Mouse (Mus musculus): ENCODE measurements around the gene Ovol1. TPM values are rescaled to one million over a fixed set of nuclear protein-coding genes. Genes with fewer than 3 reads are reported as not detected.

Ovol1 gene
- total RNA-seq, 1 experiment: 0.58 TPM

DNA sequence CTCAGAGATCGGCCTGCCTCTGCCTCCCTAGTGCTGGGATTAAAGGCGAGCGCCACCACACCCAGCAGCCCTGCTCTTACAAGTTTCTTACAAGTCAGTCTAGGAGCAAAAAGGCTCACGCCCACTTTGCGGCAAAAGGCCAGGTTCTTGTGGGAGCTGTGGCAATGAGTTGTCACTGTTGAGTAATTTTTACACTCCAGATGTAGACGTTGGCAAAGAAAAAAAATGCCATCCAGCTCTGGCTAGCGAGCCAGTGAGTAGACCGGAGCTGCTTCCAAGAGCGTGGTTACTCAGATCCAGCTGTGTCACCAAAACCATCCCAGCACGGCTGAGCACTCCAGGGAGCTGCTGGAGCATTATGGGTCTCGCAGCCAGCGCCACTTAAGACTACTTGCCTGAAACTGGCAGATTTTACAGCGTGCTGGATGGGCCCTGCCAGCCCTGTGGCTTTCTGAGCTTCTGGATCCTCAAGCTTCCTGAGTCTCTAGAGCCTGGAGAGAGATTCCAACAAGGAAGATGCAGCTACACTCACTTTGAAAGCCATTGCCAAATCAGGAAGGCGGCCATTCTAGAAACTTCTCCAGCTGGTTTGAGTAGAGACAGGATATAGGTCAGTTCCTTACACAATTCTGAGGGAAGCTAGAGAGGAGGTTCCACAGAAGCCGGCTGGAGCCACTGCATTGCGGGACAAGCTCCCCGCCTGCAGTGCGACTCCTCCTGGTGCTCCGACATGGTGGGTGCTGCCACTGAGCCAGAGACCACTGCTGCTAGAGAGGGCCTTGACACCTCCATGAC is 12.1 kb upstream of the Ovol1 start:
- DNase-seq (ENCODE audit: low read depth, low spot score): no peak
- Histone ChIP-seq H3K9ac (ENCODE audit: insufficient read depth, low read depth, low read length, poor library complexity, severe bottlenecking) (no peak overlapping the region), H3K4me1 (ENCODE audit: control insufficient read depth in 2 of 2, insufficient read depth in 2 of 2, low read length in 2 of 2, poor library complexity in 1 of 2) (peaks cover 0 to 11% of the 10 kb centered on the region in 2 experiments; a peak in 2 of 4 replicates), H3K36me3 (ENCODE audit: control insufficient read depth, insufficient read depth, low read length, poor library complexity, severe bottlenecking) (peaks cover 3% of the 10 kb centered on the region; the same call in 1 of the 2 replicates), H3K9me3 (ENCODE audit: control insufficient read depth, insufficient read depth, low read depth, low read length) (no peaks in the 10 kb centered on the region), H3K4me3 (ENCODE audit: insufficient read depth in 1 of 2, low read depth in 1 of 2, low read length in 2 of 2, poor library complexity in 1 of 2, severe bottlenecking in 1 of 2) (no peak overlapping the region), H3K27ac (ENCODE audit: insufficient read depth, low read depth, low read length, poor library complexity, severe bottlenecking) (no peak overlapping the region)
- in situ Hi-C loops (cut with MboI; ENCODE audit: low sequenced_read_pairs in 2 of 2, unreplicated experiment in 2 of 2): loop anchor here in 1 of 2 experiments (5.0 kb wide), 1 partner anchor 45 kb away; no protein-coding TSS in a partner anchor
- TF ChIP-seq ZC3H11A (IDR thresholded peaks at IDR 0.05; ENCODE audit: borderline replicate concordance, low read depth, low read length) (no peak), ZNF384 (IDR thresholded peaks at IDR 0.05; ENCODE audit: low read depth, low read length) (no peak), HCFC1 (IDR thresholded peaks at IDR 0.05; ENCODE audit: borderline replicate concordance, insufficient read depth, low read length) (no peak), CHD2 (IDR thresholded peaks at IDR 0.05; ENCODE audit: low read depth, low read length) (no peak), MAFK (IDR thresholded peaks at IDR 0.05; ENCODE audit: insufficient read depth, low read depth, low read length) (no peak)

DNA sequence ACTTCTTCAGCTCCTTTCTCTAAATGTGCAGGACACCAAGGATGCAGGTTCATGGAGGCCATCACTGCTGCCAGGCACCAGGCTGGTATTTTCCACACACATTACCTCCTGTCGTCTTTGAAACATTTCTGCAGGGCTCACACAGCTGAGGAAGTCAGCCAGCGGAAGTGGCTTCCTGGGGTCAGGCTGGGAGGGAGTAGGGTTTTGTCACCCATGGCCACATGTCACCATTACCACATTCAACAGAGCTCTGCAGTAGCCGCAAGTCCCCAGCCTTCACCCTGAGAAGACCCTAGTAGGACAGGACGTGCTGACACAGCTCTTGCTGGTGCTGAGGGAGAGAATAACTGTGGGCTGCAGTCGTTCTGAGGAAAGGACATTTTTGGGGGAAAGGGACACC is 11.4 kb upstream of the Ovol1 start:
- TF ChIP-seq MAFK (IDR thresholded peaks at IDR 0.05; ENCODE audit: insufficient read depth, low read depth, low read length): no peak
- no peak for TF ChIP-seq CHD2 (IDR thresholded peaks at IDR 0.05; ENCODE audit: low read depth, low read length)
- no peak for TF ChIP-seq ZNF384 (IDR thresholded peaks at IDR 0.05; ENCODE audit: low read depth, low read length)
- no peak for TF ChIP-seq ZC3H11A (IDR thresholded peaks at IDR 0.05; ENCODE audit: borderline replicate concordance, low read depth, low read length)
- TF ChIP-seq HCFC1 (IDR thresholded peaks at IDR 0.05; ENCODE audit: borderline replicate concordance, insufficient read depth, low read length): no peak
- DNase-seq (ENCODE audit: low read depth, low spot score): no peak
- H3K4me1 ChIP-seq (ENCODE audit: control insufficient read depth in 2 of 2, insufficient read depth in 2 of 2, low read length in 2 of 2, poor library complexity in 1 of 2): peaks cover 0 to 11% of the 10 kb centered on the region in 2 experiments; a peak in 2 of 4 replicates
- H3K4me3 ChIP-seq (ENCODE audit: insufficient read depth in 1 of 2, low read depth in 1 of 2, low read length in 2 of 2, poor library complexity in 1 of 2, severe bottlenecking in 1 of 2): no peak overlapping the region
- H3K36me3 ChIP-seq (ENCODE audit: control insufficient read depth, insufficient read depth, low read length, poor library complexity, severe bottlenecking): peaks cover 3% of the 10 kb centered on the region; the same call in 1 of the 2 replicates
- H3K27ac ChIP-seq (ENCODE audit: insufficient read depth, low read depth, low read length, poor library complexity, severe bottlenecking): no peak overlapping the region
- in situ Hi-C loops (cut with MboI; ENCODE audit: low sequenced_read_pairs in 2 of 2, unreplicated experiment in 2 of 2): loop anchor here in 1 of 2 experiments (5.0 kb wide), 1 partner anchor 45 kb away; no protein-coding TSS in a partner anchor
- H3K9me3 ChIP-seq (ENCODE audit: control insufficient read depth, insufficient read depth, low read depth, low read length): no peaks in the 10 kb centered on the region
- H3K9ac ChIP-seq (ENCODE audit: insufficient read depth, low read depth, low read length, poor library complexity, severe bottlenecking): no peak overlapping the region

DNA sequence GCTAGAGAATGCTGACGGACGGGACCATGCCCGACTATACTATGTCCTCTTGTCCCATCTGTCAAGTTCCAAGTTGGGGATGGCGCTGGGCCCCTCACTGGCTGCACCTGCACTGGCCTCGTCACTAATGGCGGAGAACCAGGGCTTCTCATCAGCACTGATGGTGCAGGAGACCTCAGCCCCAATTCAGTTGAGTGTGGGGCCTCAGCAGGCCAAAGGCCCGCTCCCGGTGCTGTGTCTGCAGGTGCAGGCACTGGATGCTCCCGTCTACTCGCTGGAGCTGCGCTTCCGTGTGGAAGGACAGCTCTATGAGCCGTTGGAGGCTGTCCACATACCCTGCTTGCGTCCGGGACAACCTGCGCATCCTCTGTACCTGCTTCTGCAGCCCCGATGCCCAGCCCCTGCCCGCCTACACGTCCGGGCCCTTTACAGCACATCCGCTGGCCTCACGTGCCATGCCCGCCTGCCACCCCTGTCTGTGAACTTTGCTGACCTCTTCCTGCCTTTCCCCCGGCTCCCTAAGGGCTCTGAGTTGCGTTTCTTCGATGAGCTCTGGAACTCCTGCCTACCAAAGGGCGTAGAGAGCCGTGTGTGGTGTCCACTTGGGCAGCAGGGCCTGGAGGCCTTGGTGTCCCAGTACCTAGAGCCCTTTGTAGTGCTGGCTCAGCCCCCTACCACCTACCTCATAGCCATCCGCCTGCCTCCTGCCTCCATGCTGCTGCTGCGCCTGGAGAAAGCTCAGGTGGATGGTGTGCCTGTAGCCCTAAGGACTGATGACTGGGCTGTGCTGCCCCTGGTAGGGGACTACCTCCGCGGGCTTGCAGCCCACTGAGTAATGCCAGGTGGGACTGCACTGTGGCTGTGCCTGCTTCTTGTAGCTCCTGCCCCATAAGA is 10.2 kb upstream of the Ovol1 start:
- no peak for DNase-seq (ENCODE audit: low read depth, low spot score)
- Histone ChIP-seq H3K9ac (ENCODE audit: insufficient read depth, low read depth, low read length, poor library complexity, severe bottlenecking) (0 out of 2 replicates have a peak overlapping the region, but pooled peaks have one; percentile 0), H3K36me3 (ENCODE audit: control insufficient read depth, insufficient read depth, low read length, poor library complexity, severe bottlenecking) (peaks cover 3% of the 10 kb centered on the region; the same call in 1 of the 2 replicates), H3K27ac (ENCODE audit: insufficient read depth, low read depth, low read length, poor library complexity, severe bottlenecking) (no peak overlapping the region), H3K9me3 (ENCODE audit: control insufficient read depth, insufficient read depth, low read depth, low read length) (no peaks in the 10 kb centered on the region), H3K4me1 (ENCODE audit: control insufficient read depth in 2 of 2, insufficient read depth in 2 of 2, low read length in 2 of 2, poor library complexity in 1 of 2) (peaks cover 0 to 14% of the 10 kb centered on the region in 2 experiments; a peak in 2 of 4 replicates), H3K4me3 (ENCODE audit: insufficient read depth in 1 of 2, low read depth in 1 of 2, low read length in 2 of 2, poor library complexity in 1 of 2, severe bottlenecking in 1 of 2) (peak overlapping the region; percentile 21 to 27; a peak in 2 of 4 replicates)
- TF ChIP-seq ZC3H11A (IDR thresholded peaks at IDR 0.05; ENCODE audit: borderline replicate concordance, low read depth, low read length) (no peak), CHD2 (IDR thresholded peaks at IDR 0.05; ENCODE audit: low read depth, low read length) (no peak), ZNF384 (IDR thresholded peaks at IDR 0.05; ENCODE audit: low read depth, low read length) (no peak)
- in situ Hi-C loops (cut with MboI; ENCODE audit: low sequenced_read_pairs in 2 of 2, unreplicated experiment in 2 of 2): loop anchor here in 1 of 2 experiments (5.0 kb wide), 1 partner anchor 43 kb away; no protein-coding TSS in a partner anchor

DNA sequence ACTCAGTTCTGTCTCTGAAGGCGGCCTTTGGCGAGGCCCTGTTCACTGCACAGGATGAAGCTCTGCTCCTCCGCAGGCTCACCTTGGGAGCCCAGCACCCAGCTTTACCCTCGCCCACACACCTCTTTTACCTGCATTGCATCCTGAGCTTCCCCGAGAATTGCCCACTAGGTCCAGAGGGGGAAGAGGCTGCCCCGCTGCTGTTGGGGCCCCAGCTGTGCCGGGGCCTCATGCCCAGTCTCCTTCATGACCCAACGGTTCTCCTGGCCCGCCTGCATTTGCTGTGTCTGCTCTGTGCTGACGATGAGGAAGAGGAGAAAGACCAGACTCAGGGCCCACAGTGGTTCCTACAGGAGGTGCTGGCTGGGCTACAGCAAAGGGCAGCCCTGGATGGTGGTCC is 9.1 kb upstream of the Ovol1 start:
- in situ Hi-C loops (cut with MboI; ENCODE audit: low sequenced_read_pairs in 2 of 2, unreplicated experiment in 2 of 2): no loop called here
- TF ChIP-seq CHD2 (IDR thresholded peaks at IDR 0.05; ENCODE audit: low read depth, low read length) (no peak), ZNF384 (IDR thresholded peaks at IDR 0.05; ENCODE audit: low read depth, low read length) (no peak)
- DNase-seq (ENCODE audit: low read depth, low spot score): no peak
- Histone ChIP-seq H3K27ac (ENCODE audit: insufficient read depth, low read depth, low read length, poor library complexity, severe bottlenecking) (no peak overlapping the region), H3K9ac (ENCODE audit: insufficient read depth, low read depth, low read length, poor library complexity, severe bottlenecking) (no peak overlapping the region; the same call in 1 of the 2 replicates), H3K9me3 (ENCODE audit: control insufficient read depth, insufficient read depth, low read depth, low read length) (no peaks in the 10 kb centered on the region), H3K4me1 (ENCODE audit: control insufficient read depth in 2 of 2, insufficient read depth in 2 of 2, low read length in 2 of 2, poor library complexity in 1 of 2) (peaks cover 0 to 14% of the 10 kb centered on the region in 2 experiments; a peak in 2 of 4 replicates), H3K4me3 (ENCODE audit: insufficient read depth in 1 of 2, low read depth in 1 of 2, low read length in 2 of 2, poor library complexity in 1 of 2, severe bottlenecking in 1 of 2) (peak overlapping the region in 1 of 2 experiments; percentile 27; a peak in 1 of 4 replicates), H3K36me3 (ENCODE audit: control insufficient read depth, insufficient read depth, low read length, poor library complexity, severe bottlenecking) (peaks cover 3% of the 10 kb centered on the region; the same call in 1 of the 2 replicates)

Data from ES-E14 (cell line).